ENCODE assay signal across 15 mouse cellular contexts in the genomic region with DNA sequence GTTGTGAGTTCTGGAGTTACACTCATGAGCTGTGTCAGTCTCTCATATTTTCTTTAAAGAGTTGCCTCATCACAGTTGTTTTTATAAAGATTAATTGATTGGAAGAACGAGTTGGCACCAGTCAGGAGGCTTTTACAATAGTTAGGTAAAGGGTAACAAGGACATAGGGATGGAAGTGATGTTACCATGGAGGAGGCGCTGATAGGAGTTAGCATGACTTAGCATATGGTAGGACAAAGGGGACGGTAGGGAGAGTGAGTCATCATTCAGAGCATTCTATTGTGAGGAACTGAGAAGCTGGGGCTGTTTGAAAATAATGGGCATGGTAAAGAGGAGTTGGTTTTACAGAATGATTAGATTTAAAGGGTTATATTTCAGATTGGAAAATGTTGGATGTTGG. TPM values are rescaled to one million over a fixed set of nuclear protein-coding genes. Genes with fewer than 3 reads are reported as not detected.
DNase-seq lines count a peak whose midpoint lies in the region; ATAC-seq and TF ChIP-seq lines count a peak whose summit lies in the region.
"Had no signal": no experiment of that assay in that cellular context is flagged by ENCODE, and none has a peak within 500 bp of the region (broad histone marks: within the 10 kb centered on the region; RNA-seq: fewer than 3 reads in every experiment).

No protein-coding gene starts in this region.

- peak; percentile 63 for DNase-seq in liver, adult 2 months (ENCODE audit: extremely low read depth, low read depth, low spot score)
- DNase-seq in liver (no peak), MEL (ENCODE audit: low read depth, low spot score) (peak; percentile 86)
- peak; percentile 47 for DNase-seq in gonadal fat pad, adult 2 months (ENCODE audit: low read depth)
- DNase-seq in adrenal gland, postnatal 36 days: no peak
- DNase-seq in cerebellum, adult 9-10 months: no peak
- no peak for DNase-seq in thymus, postnatal 36 days
- DNase-seq: cerebellum, adult 18-20 months; embryo, embryonic 11 days; kidney, adult 9 months; lung, postnatal 4 days; right cerebral cortex, postnatal 14 days had no signal

- H3K27me3 ChIP-seq in liver, adult 2 months (ENCODE audit: control insufficient read depth, insufficient read depth, low read length): no peaks in the 10 kb centered on the region
- H3K27me3 ChIP-seq in MEL (ENCODE audit: control insufficient read depth in 1 of 2, insufficient read depth in 2 of 2, low read length in 2 of 2): no peaks in the 10 kb centered on the region
- H3K27me3 ChIP-seq: hindbrain, embryonic 15.5 days had no signal

- peaks cover 16% of the 10 kb centered on the region for H3K36me3 ChIP-seq in liver, adult 2 months (ENCODE audit: control insufficient read depth, insufficient read depth, low read length)
- peaks cover 19 to 26% of the 10 kb centered on the region in 2 experiments for H3K36me3 ChIP-seq in MEL (ENCODE audit: control insufficient read depth in 1 of 2, insufficient read depth in 2 of 2, low read length in 2 of 2)

- H3K4me3 ChIP-seq in liver, adult 2 months (ENCODE audit: insufficient read depth, low read depth, low read length): no peak overlapping the region
- peak overlapping the region; percentile 33 to 94; a peak in 3 of 4 replicates for H3K4me3 ChIP-seq in MEL (ENCODE audit: control insufficient read depth in 1 of 2, insufficient read depth in 1 of 2, low read depth in 2 of 2, low read length in 2 of 2)
- H3K4me3 ChIP-seq: hindbrain, embryonic 15.5 days had no signal

- peak; percentile 25; the same call in 1 of the 2 replicates for ATAC-seq in megakaryocyte progenitor cell, adult 5-6 weeks (replicated peaks; ENCODE audit: poor library complexity)

- no peak overlapping the region for H3K9ac ChIP-seq in liver, adult 2 months (ENCODE audit: low read depth, low read length)
- H3K9ac ChIP-seq in MEL (ENCODE audit: control insufficient read depth, low read depth, low read length, poor library complexity, severe bottlenecking): peak overlapping the region; percentile 93; the same call in 1 of the 2 replicates
- H3K9ac ChIP-seq: hindbrain, embryonic 15.5 days had no signal

- peak overlapping the region; percentile 4; the same call in 1 of the 2 replicates for H3K27ac ChIP-seq in liver, adult 2 months (replicated peaks; ENCODE audit: insufficient read depth, low read depth, low read length)
- peak overlapping the region; percentile 16; the same call in 1 of the 2 replicates for H3K27ac ChIP-seq in MEL (ENCODE audit: control insufficient read depth, low read depth, low read length)
- H3K27ac ChIP-seq: hindbrain, embryonic 15.5 days had no signal

- peak; percentile 37 to 59; a peak in 2 of 4 replicates for TF ChIP-seq EP300 in MEL (IDR thresholded peaks at IDR 0.05; ENCODE audit: low read depth in 1 of 2, low read length in 2 of 2)

- TF ChIP-seq POLR2A in liver, adult 2 months (IDR thresholded peaks at IDR 0.05; ENCODE audit: extremely low read depth, insufficient read depth, low read length): no peak
- no peak for TF ChIP-seq POLR2A in MEL (IDR thresholded peaks at IDR 0.05; ENCODE audit: control insufficient read depth in 1 of 2, insufficient read depth in 1 of 2, low read depth in 1 of 2, low read length in 2 of 2, poor library complexity in 1 of 2)

- no peak for TF ChIP-seq CTCF in liver, adult 2 months (IDR thresholded peaks at IDR 0.05; ENCODE audit: low read depth, low read length)
- TF ChIP-seq CTCF in MEL (IDR thresholded peaks at IDR 0.05 in 2 of 3, conservative IDR thresholded peaks at IDR 0.05 in 1 of 3; ENCODE audit: control insufficient read depth in 1 of 3, insufficient read depth in 1 of 3, low read depth in 2 of 3, low read length in 3 of 3, poor library complexity in 1 of 3, severe bottlenecking in 1 of 3): no peak

- TF ChIP-seq RAD21 in MEL (IDR thresholded peaks at IDR 0.05; ENCODE audit: low read depth, low read length): no peak

- H3K4me1 ChIP-seq in liver, adult 2 months (ENCODE audit: control insufficient read depth, insufficient read depth, low read length): peaks cover 7% of the 10 kb centered on the region
- peaks cover 3 to 11% of the 10 kb centered on the region in 2 experiments; a peak in 3 of 4 replicates for H3K4me1 ChIP-seq in MEL (ENCODE audit: control insufficient read depth in 1 of 2, insufficient read depth in 2 of 2, low read length in 2 of 2)

- H3K79me2 ChIP-seq in liver, adult 2 months (ENCODE audit: control insufficient read depth, insufficient read depth, low read length): peaks cover 15% of the 10 kb centered on the region; the same call in 1 of the 2 replicates
- H3K79me2 ChIP-seq in MEL (ENCODE audit: control insufficient read depth, insufficient read depth, low read length, poor library complexity): peaks cover 47% of the 10 kb centered on the region

- 23% methylated on average over 3 of the region's 3 CpGs for WGBS in liver, adult 2 months

- H3K9me3 ChIP-seq in MEL (replicated peaks; ENCODE audit: insufficient read depth, low read length): no peaks in the 10 kb centered on the region
- H3K9me3 ChIP-seq: hindbrain, embryonic 15.5 days had no signal

TF ChIP-seq in MEL, 35 proteins besides CTCF, POLR2A, EP300 and RAD21 (continues in another document):
- no peak for TF ChIP-seq CHD2 (IDR thresholded peaks at IDR 0.05; ENCODE audit: low read length)
- TF ChIP-seq ETS1 (IDR thresholded peaks at IDR 0.05; ENCODE audit: low read depth, low read length): peak; percentile 84
- TF ChIP-seq TAL1 (IDR thresholded peaks at IDR 0.05; ENCODE audit: low read length): no peak
- TF ChIP-seq BHLHE40 (IDR thresholded peaks at IDR 0.05; ENCODE audit: borderline replicate concordance, low read depth, low read length): no peak
- TF ChIP-seq ZMIZ1 (IDR thresholded peaks at IDR 0.05; ENCODE audit: low read depth, low read length): no peak
- peak; percentile 35; the same call in 1 of the 2 replicates for TF ChIP-seq GATA1 (IDR thresholded peaks at IDR 0.05; ENCODE audit: low read depth, low read length)
- TF ChIP-seq MYB (IDR thresholded peaks at IDR 0.05; ENCODE audit: low read depth, low read length): no peak
- no peak for TF ChIP-seq POLR2AphosphoS5 (IDR thresholded peaks at IDR 0.05; ENCODE audit: borderline replicate concordance, low read depth, low read length)
- TF ChIP-seq MXI1 (IDR thresholded peaks at IDR 0.05; ENCODE audit: low read depth, low read length): peak; percentile 79
- TF ChIP-seq MAZ (IDR thresholded peaks at IDR 0.05; ENCODE audit: low read depth, low read length): no peak
- TF ChIP-seq TCF12 (IDR thresholded peaks at IDR 0.05; ENCODE audit: low read depth, low read length): 0 out of 2 replicates have a peak, but pooled peaks have one; percentile 14
- TF ChIP-seq SIN3A (IDR thresholded peaks at IDR 0.05; ENCODE audit: low read length): peak; percentile 88

RNA-seq across cellular contexts. Expression of a gene that starts 2.6 kb away (rescaled TPM):
- 85.9 and 86.7 TPM in 2 replicates for total RNA-seq in liver, adult 2 months (2014; rRNA removed)
- 40.5 and 46.4 TPM in 2 replicates for polyA plus RNA-seq in liver, adult 2 months (2012; rRNA removed)
- 353 and 414 TPM in 2 replicates for total RNA-seq in MEL (2012; rRNA removed)
- polyA plus RNA-seq in MEL (2012; ENCODE audit: insufficient read depth in 1 of 2, insufficient read length in 2 of 2, low read depth in 1 of 2, low replicate concordance in 2 of 2, missing spikeins in 1 of 2): 100 to 1,000 TPM in 1 of 2 experiments, not detected in 1; 429 TPM
- polyA plus RNA-seq in gonadal fat pad, adult 2 months (2012; rRNA removed): 63.6 and 79.8 TPM in 2 replicates
- total RNA-seq in megakaryocyte progenitor cell, adult 5-6 weeks (2015): 308 and 312 TPM in 2 replicates
- 290 and 314 TPM in 2 replicates for total RNA-seq in megakaryocyte progenitor cell, adult 5-6 weeks (2017)
- 10 to 100 TPM; 96.6 to 97.5 TPM for total RNA-seq in adrenal gland, postnatal 36 days (2021)

RNA-seq across cellular contexts. Expression of a gene that starts 24.6 kb away (rescaled TPM):
- total RNA-seq in liver, adult 2 months (2014; rRNA removed): 6.5 and 10.5 TPM in 2 replicates
- polyA plus RNA-seq in liver, adult 2 months (2012; rRNA removed): 5.1 and 8.3 TPM in 2 replicates
- total RNA-seq in MEL (2012; rRNA removed): 10.2 and 12.3 TPM in 2 replicates
- 10 to 100 TPM; 22.7 to 28.3 TPM for polyA plus RNA-seq in MEL (2012; ENCODE audit: insufficient read depth in 1 of 2, insufficient read length in 2 of 2, low read depth in 1 of 2, low replicate concordance in 2 of 2, missing spikeins in 1 of 2)
- polyA plus RNA-seq in gonadal fat pad, adult 2 months (2012; rRNA removed): 273 and 331 TPM in 2 replicates
- 53.8 and 58.9 TPM in 2 replicates for total RNA-seq in megakaryocyte progenitor cell, adult 5-6 weeks (2015)
- 45.5 and 51.2 TPM in 2 replicates for total RNA-seq in megakaryocyte progenitor cell, adult 5-6 weeks (2017)
- 10 to 100 TPM; 40.7 to 50.8 TPM for total RNA-seq in adrenal gland, postnatal 36 days (2021)

RNA-seq across cellular contexts. Expression of a gene that starts 32.9 kb away (rescaled TPM):
- 0.09 TPM in 1 of 2 replicates, not detected in the other for total RNA-seq in liver, adult 2 months (2014; rRNA removed)
- 0.06 and 0.09 TPM in 2 replicates for polyA plus RNA-seq in liver, adult 2 months (2012; rRNA removed)
- not detected in 2 replicates for total RNA-seq in MEL (2012; rRNA removed)
- not detected for polyA plus RNA-seq in MEL (2012; ENCODE audit: insufficient read depth in 1 of 2, insufficient read length in 2 of 2, low read depth in 1 of 2, low replicate concordance in 2 of 2, missing spikeins in 1 of 2)
- polyA plus RNA-seq in gonadal fat pad, adult 2 months (2012; rRNA removed): 1.8 and 2.1 TPM in 2 replicates
- total RNA-seq in megakaryocyte progenitor cell, adult 5-6 weeks (2015): not detected in 2 replicates
- total RNA-seq in megakaryocyte progenitor cell, adult 5-6 weeks (2017): not detected in 2 replicates
- total RNA-seq in adrenal gland, postnatal 36 days (2021): under 1 TPM; 0.13 to 0.46 TPM
- total RNA-seq: monocyte, adult 5-6 weeks had no signal

RNA-seq across cellular contexts. Expression of a gene that starts 48.6 kb away (rescaled TPM):
- total RNA-seq in liver, adult 2 months (2014; rRNA removed): 0.28 and 0.34 TPM in 2 replicates
- 1.7 and 2.0 TPM in 2 replicates for polyA plus RNA-seq in liver, adult 2 months (2012; rRNA removed)
- 4.4 and 5.6 TPM in 2 replicates for total RNA-seq in MEL (2012; rRNA removed)
- polyA plus RNA-seq in MEL (2012; ENCODE audit: insufficient read depth in 1 of 2, insufficient read length in 2 of 2, low read depth in 1 of 2, low replicate concordance in 2 of 2, missing spikeins in 1 of 2): 10 to 100 TPM in 1 of 2 experiments, not detected in 1; 14.6 TPM
- polyA plus RNA-seq in gonadal fat pad, adult 2 months (2012; rRNA removed): 6.8 and 7.8 TPM in 2 replicates
- total RNA-seq in megakaryocyte progenitor cell, adult 5-6 weeks (2015): 4.0 and 4.2 TPM in 2 replicates
- total RNA-seq in megakaryocyte progenitor cell, adult 5-6 weeks (2017): 1.6 and 3.0 TPM in 2 replicates
- 1 to 10 TPM; 7.6 to 9.7 TPM for total RNA-seq in adrenal gland, postnatal 36 days (2021)

RNA-seq across cellular contexts. Expression of a gene that starts 58.3 kb away (rescaled TPM):
- 2.1 and 2.4 TPM in 2 replicates for total RNA-seq in liver, adult 2 months (2014; rRNA removed)
- polyA plus RNA-seq in liver, adult 2 months (2012; rRNA removed): 3.8 and 4.1 TPM in 2 replicates
- total RNA-seq in MEL (2012; rRNA removed): 2.9 and 3.6 TPM in 2 replicates
- polyA plus RNA-seq in MEL (2012; ENCODE audit: insufficient read depth in 1 of 2, insufficient read length in 2 of 2, low read depth in 1 of 2, low replicate concordance in 2 of 2, missing spikeins in 1 of 2): 1 to 10 TPM in 1 of 2 experiments, not detected in 1; 5.9 TPM
- 9.1 and 9.6 TPM in 2 replicates for polyA plus RNA-seq in gonadal fat pad, adult 2 months (2012; rRNA removed)
- total RNA-seq in megakaryocyte progenitor cell, adult 5-6 weeks (2015): 2.3 and 2.5 TPM in 2 replicates
- total RNA-seq in megakaryocyte progenitor cell, adult 5-6 weeks (2017): 3.7 and 5.4 TPM in 2 replicates
- total RNA-seq in adrenal gland, postnatal 36 days (2021): 1 to 10 TPM; 6.5 to 7.7 TPM

Comparison
In these comparisons a context has a peak if more than half of its experiments do, and no peak if none do; other contexts are left out.
1. DNase-seq: peak in liver, adult 2 months (single experiment), MEL (single experiment) and gonadal fat pad, adult 2 months (single experiment); none in liver (single experiment), adrenal gland, postnatal 36 days (0 of 2), cerebellum, adult 9-10 months (single experiment) and thymus, postnatal 36 days (0 of 2).